8 mouse cellular contexts compared by ENCODE assay signal in the genomic region with DNA sequence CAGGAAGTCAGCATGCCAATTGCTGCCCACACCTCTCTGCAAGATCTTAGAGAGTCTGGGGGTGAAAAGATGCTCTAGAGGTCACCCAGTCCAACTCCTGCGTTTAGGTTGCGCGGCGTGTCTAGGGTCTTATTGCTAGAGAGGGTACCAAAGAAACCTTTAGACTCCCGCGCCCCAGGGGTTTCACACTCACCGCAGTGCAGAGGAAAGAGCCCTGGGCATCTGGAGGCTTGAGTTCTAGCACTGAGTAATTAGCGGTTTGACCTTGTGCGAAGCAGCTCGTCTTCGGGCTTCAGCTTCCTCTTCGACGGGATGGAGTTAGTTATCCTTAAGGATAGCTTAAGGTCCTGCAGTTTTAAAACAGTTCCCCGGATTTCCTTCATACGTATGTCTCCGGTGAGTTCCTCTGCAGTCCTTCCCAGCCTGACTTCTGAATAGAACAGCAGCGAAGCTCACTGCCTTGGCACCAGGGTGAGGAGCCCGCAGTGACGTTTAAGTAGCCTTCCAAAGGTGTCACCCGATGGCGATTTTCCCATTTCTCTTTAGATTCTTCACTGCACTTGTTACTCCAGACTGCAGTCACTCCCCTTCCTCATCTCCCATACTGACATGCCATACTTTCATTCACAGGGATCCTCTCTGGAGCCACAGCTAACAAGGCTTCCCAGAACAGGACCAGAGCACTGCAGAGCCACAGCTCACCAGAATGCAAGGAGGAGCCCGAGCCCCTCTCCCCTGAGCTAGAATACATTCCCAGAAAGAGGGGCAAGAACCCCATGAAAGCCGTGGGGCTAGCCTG. TPM values are rescaled to one million over a fixed set of nuclear protein-coding genes. Genes with fewer than 3 reads are reported as not detected.
DNase-seq lines count a peak whose midpoint lies in the region; ATAC-seq and TF ChIP-seq lines count a peak whose summit lies in the region.

No protein-coding gene starts in this region.

- no peak for TF ChIP-seq POLR2A in heart, adult 2 months (IDR thresholded peaks at IDR 0.05; ENCODE audit: insufficient read depth, low read depth, low read length)

- H3K9me3 ChIP-seq in hindbrain, embryonic 15.5 days = no peaks in the 10 kb centered on the region
- no peaks in the 10 kb centered on the region for H3K9me3 ChIP-seq in midbrain, postnatal 0 days (ENCODE audit: low read length)

- no peak for ATAC-seq in hindbrain, embryonic 15.5 days (ENCODE audit: low FRiP score, low read depth)
- ATAC-seq in midbrain, postnatal 0 days (ENCODE audit: low FRiP score) = no peak

- intact Hi-C loops in heart, adult 2 months (cut with DNase I) = loop anchor here (1.0 to 5.0 kb wide), 4 partner anchors 19 to 222 kb away; a partner anchor contains a TSS
- intact Hi-C loops in heart, postnatal 25 days (cut with DNase I) = loop anchor here (1.0 to 5.0 kb wide), 3 partner anchors 77 to 167 kb away; a partner anchor contains a TSS

- no peak for TF ChIP-seq CTCF in heart, adult 2 months (IDR thresholded peaks at IDR 0.05)
- no peak for TF ChIP-seq CTCF in midbrain, postnatal 0 days (IDR thresholded peaks at IDR 0.05)

- TF ChIP-seq EP300 in heart, adult 2 months (IDR thresholded peaks at IDR 0.05; ENCODE audit: insufficient read depth, low read depth, low read length) = no peak

- H3K27ac ChIP-seq in heart, adult 2 months = peak overlapping the region; percentile 81
- peak overlapping the region; percentile 52 for H3K27ac ChIP-seq in hindbrain, embryonic 15.5 days (replicated peaks)
- H3K27ac ChIP-seq in midbrain, postnatal 0 days (ENCODE audit: low read depth, low read length) = peak overlapping the region; percentile 49

- H3K9ac ChIP-seq in heart, adult 2 months (ENCODE audit: low read depth, low read length) = peak overlapping the region; percentile 61
- H3K9ac ChIP-seq in hindbrain, embryonic 15.5 days = peak overlapping the region; percentile 69
- peak overlapping the region; percentile 61 for H3K9ac ChIP-seq in midbrain, postnatal 0 days (replicated peaks; ENCODE audit: low read length, poor library complexity, severe bottlenecking)

- DNase-seq in heart, adult 2 months = no peak
- no peak for DNase-seq in heart, postnatal 25 days (ENCODE audit: low spot score)
- DNase-seq in 3T3-L1 (ENCODE audit: low read depth, low spot score) = peak; percentile 57
- DNase-seq in cerebellum, postnatal 14 days = peak; percentile 39 to 72
- DNase-seq in midbrain, postnatal 0 days (ENCODE audit: low spot score) = peak; percentile 14
- no peak for DNase-seq in Muller cell, postnatal 12 days (ENCODE audit: inconsistent ontology term)
- no peak for DNase-seq in adrenal gland, adult 2 months

- H3K36me3 ChIP-seq in heart, adult 2 months (ENCODE audit: control insufficient read depth, insufficient read depth, low read length) = peaks cover 8% of the 10 kb centered on the region
- H3K36me3 ChIP-seq in hindbrain, embryonic 15.5 days = peaks cover 19% of the 10 kb centered on the region
- H3K36me3 ChIP-seq in midbrain, postnatal 0 days (ENCODE audit: insufficient read depth, low read length) = peaks cover 34% of the 10 kb centered on the region

- peak overlapping the region; percentile 83 for H3K4me3 ChIP-seq in heart, adult 2 months
- peak overlapping the region; percentile 86 for H3K4me3 ChIP-seq in hindbrain, embryonic 15.5 days
- peak overlapping the region; percentile 79 for H3K4me3 ChIP-seq in midbrain, postnatal 0 days (ENCODE audit: low read depth, low read length)

- peak overlapping the region; percentile 73 for H3K4me2 ChIP-seq in hindbrain, embryonic 15.5 days
- H3K4me2 ChIP-seq in midbrain, postnatal 0 days (ENCODE audit: low read depth, low read length, poor library complexity, severe bottlenecking) = peak overlapping the region; percentile 71

- H3K4me1 ChIP-seq in heart, adult 2 months (ENCODE audit: control insufficient read depth, insufficient read depth, low read length) = peaks cover 22% of the 10 kb centered on the region
- peaks cover 46% of the 10 kb centered on the region for H3K4me1 ChIP-seq in hindbrain, embryonic 15.5 days (replicated peaks)
- H3K4me1 ChIP-seq in midbrain, postnatal 0 days (ENCODE audit: insufficient read depth, low read length) = peaks cover 4% of the 10 kb centered on the region; the same call in 1 of the 2 replicates

- H3K27me3 ChIP-seq in heart, adult 2 months (ENCODE audit: control insufficient read depth, insufficient read depth, low read length) = no peaks in the 10 kb centered on the region
- H3K27me3 ChIP-seq in hindbrain, embryonic 15.5 days = no peaks in the 10 kb centered on the region
- H3K27me3 ChIP-seq in midbrain, postnatal 0 days (ENCODE audit: insufficient read depth, low read length) = no peaks in the 10 kb centered on the region

- WGBS in heart, adult 2 months = 4% methylated on average over 23 of the region's 23 CpGs
- 4% methylated on average over 23 of the region's 23 CpGs for WGBS in hindbrain, embryonic 15.5 days
- WGBS in midbrain, postnatal 0 days = 3% methylated on average over 23 of the region's 23 CpGs

- H3K79me2 ChIP-seq in heart, adult 2 months (replicated peaks; ENCODE audit: control insufficient read depth, insufficient read depth, low read length) = no peaks in the 10 kb centered on the region

RNA-seq across cellular contexts. Expression of a gene that starts 0.7 kb away (rescaled TPM):
- 100 to 1,000 TPM; 126 to 140 TPM for total RNA-seq in heart, adult 2 months (2021)
- polyA plus RNA-seq in heart, adult 2 months (2012; rRNA removed) = 104 and 113 TPM in 2 replicates
- total RNA-seq in heart, postnatal 25 days (2021) = 100 to 1,000 TPM; 160 to 161 TPM
- polyA plus RNA-seq in hindbrain, embryonic 15.5 days (2015; fragmentation: Nextera tagmentation; extraction: Ambion mirVana) = 137 and 144 TPM in 2 replicates
- total RNA-seq in midbrain, postnatal 0 days (2014; rRNA removed) = 101 and 116 TPM in 2 replicates
- 135 and 140 TPM in 2 replicates for polyA plus RNA-seq in midbrain, postnatal 0 days (2015; fragmentation: Nextera tagmentation; extraction: Ambion mirVana)
- total RNA-seq in adrenal gland, adult 2 months (2021) = 10 to 100 TPM; 61.1 to 85.1 TPM
- polyA plus RNA-seq in adrenal gland, adult 2 months (2012; rRNA removed) = 92.9 and 106 TPM in 2 replicates

RNA-seq across cellular contexts. Expression of a gene that starts 0.9 kb away (rescaled TPM):
- 100 to 1,000 TPM in 1 of 2 experiments, 10 to 100 TPM in 1; 89.3 to 100 TPM for total RNA-seq in heart, adult 2 months (2021)
- polyA plus RNA-seq in heart, adult 2 months (2012; rRNA removed) = 116 and 135 TPM in 2 replicates
- total RNA-seq in heart, postnatal 25 days (2021) = 10 to 100 TPM; 87.5 to 94.8 TPM
- polyA plus RNA-seq in hindbrain, embryonic 15.5 days (2015; fragmentation: Nextera tagmentation; extraction: Ambion mirVana) = 212 and 217 TPM in 2 replicates
- total RNA-seq in midbrain, postnatal 0 days (2014; rRNA removed) = 139 and 148 TPM in 2 replicates
- 203 and 216 TPM in 2 replicates for polyA plus RNA-seq in midbrain, postnatal 0 days (2015; fragmentation: Nextera tagmentation; extraction: Ambion mirVana)
- 100 to 1,000 TPM; 144 to 177 TPM for total RNA-seq in adrenal gland, adult 2 months (2021)
- 180 and 188 TPM in 2 replicates for polyA plus RNA-seq in adrenal gland, adult 2 months (2012; rRNA removed)

RNA-seq across cellular contexts. Expression of a gene that starts 7.1 kb away (rescaled TPM):
- not detected for total RNA-seq in heart, adult 2 months (2021)
- polyA plus RNA-seq in heart, adult 2 months (2012; rRNA removed) = 0.14 and 0.15 TPM in 2 replicates
- total RNA-seq in heart, postnatal 25 days (2021) = not detected
- polyA plus RNA-seq in hindbrain, embryonic 15.5 days (2015; fragmentation: Nextera tagmentation; extraction: Ambion mirVana) = not detected in 2 replicates
- 0.52 TPM in 1 of 2 replicates, not detected in the other for total RNA-seq in midbrain, postnatal 0 days (2014; rRNA removed)
- 0.16 TPM in 1 of 2 replicates, not detected in the other for polyA plus RNA-seq in midbrain, postnatal 0 days (2015; fragmentation: Nextera tagmentation; extraction: Ambion mirVana)
- not detected for total RNA-seq in adrenal gland, adult 2 months (2021)
- polyA plus RNA-seq in adrenal gland, adult 2 months (2012; rRNA removed) = 0.43 TPM in 1 of 2 replicates, not detected in the other

RNA-seq across cellular contexts. Expression of a gene that starts 20.0 kb away (rescaled TPM):
- 10 to 100 TPM; 41.3 to 48.1 TPM for total RNA-seq in heart, adult 2 months (2021)
- polyA plus RNA-seq in heart, adult 2 months (2012; rRNA removed) = 97.1 and 148 TPM in 2 replicates
- total RNA-seq in heart, postnatal 25 days (2021) = 10 to 100 TPM; 38.4 to 41.5 TPM
- polyA plus RNA-seq in hindbrain, embryonic 15.5 days (2015; fragmentation: Nextera tagmentation; extraction: Ambion mirVana) = 11.1 and 11.5 TPM in 2 replicates
- total RNA-seq in midbrain, postnatal 0 days (2014; rRNA removed) = 9.8 and 20.7 TPM in 2 replicates
- polyA plus RNA-seq in midbrain, postnatal 0 days (2015; fragmentation: Nextera tagmentation; extraction: Ambion mirVana) = 9.8 and 10.5 TPM in 2 replicates
- total RNA-seq in adrenal gland, adult 2 months (2021) = 100 to 1,000 TPM in 1 of 2 experiments, 10 to 100 TPM in 1; 98.3 to 115 TPM
- polyA plus RNA-seq in adrenal gland, adult 2 months (2012; rRNA removed) = 834 and 852 TPM in 2 replicates

RNA-seq across cellular contexts. Expression of a gene that starts 49.5 kb away (rescaled TPM):
- 100 to 1,000 TPM; 130 to 132 TPM for total RNA-seq in heart, adult 2 months (2021)
- polyA plus RNA-seq in heart, adult 2 months (2012; rRNA removed) = 85.5 and 111 TPM in 2 replicates
- total RNA-seq in heart, postnatal 25 days (2021) = 100 to 1,000 TPM; 134 to 140 TPM
- 381 and 397 TPM in 2 replicates for polyA plus RNA-seq in hindbrain, embryonic 15.5 days (2015; fragmentation: Nextera tagmentation; extraction: Ambion mirVana)
- total RNA-seq in midbrain, postnatal 0 days (2014; rRNA removed) = 149 and 183 TPM in 2 replicates
- 442 and 464 TPM in 2 replicates for polyA plus RNA-seq in midbrain, postnatal 0 days (2015; fragmentation: Nextera tagmentation; extraction: Ambion mirVana)
- total RNA-seq in adrenal gland, adult 2 months (2021) = 100 to 1,000 TPM; 180 to 191 TPM
- polyA plus RNA-seq in adrenal gland, adult 2 months (2012; rRNA removed) = 108 and 124 TPM in 2 replicates

Comparison
In these comparisons a context has a peak if more than half of its experiments do, and no peak if none do; other contexts are left out.
1. DNase-seq: peak in 3T3-L1 (single experiment), cerebellum, postnatal 14 days (2 of 2) and midbrain, postnatal 0 days (single experiment); none in heart, adult 2 months (0 of 2), heart, postnatal 25 days (single experiment), Muller cell, postnatal 12 days (single experiment) and adrenal gland, adult 2 months (single experiment).
2. Peak in every context shown above with its lines, with median percentiles within 50 percentile points of each other: H3K27ac ChIP-seq, H3K4me3 ChIP-seq and H3K9ac ChIP-seq.